Mouse (Mus musculus) hindbrain, embryonic 15.5 days (tissue): ENCODE data around the gene Blmh. TPM values are rescaled to one million over a fixed set of nuclear protein-coding genes. Genes with fewer than 3 reads are reported as not detected.

ENCODE experiments used
- ATAC-seq: fragments of 200-750 bp; cut with Nextera tagmentation; 2 replicates; pipeline ENCODE4 v1.8.0; 2017; ENCODE audit warnings: low read depth, moderate number of reproducible peaks, moderate TSS enrichment; ENCODE audit not compliant: low FRiP score
- H3K27ac ChIP-seq: fragments of 300-500 bp; sonication (generic); replicated peaks from 2 replicates; pipeline ENCODE4 v1.5.1; 2015; ENCODE audit warnings: mild to moderate bottlenecking, inconsistent platforms
- H3K27me3 ChIP-seq: fragments of 300-500 bp; sonication (generic); 2 replicates; pipeline ENCODE4 v1.6.1; 2015; ENCODE audit warnings: control low read depth, inconsistent platforms
- H3K36me3 ChIP-seq: fragments of 300-500 bp; sonication (generic); 2 replicates; pipeline ENCODE4 v1.6.1; 2015; ENCODE audit warnings: control low read depth, inconsistent platforms
- H3K4me1 ChIP-seq: fragments of 300-500 bp; sonication (generic); replicated peaks from 2 replicates; pipeline ENCODE4 v1.6.1; 2015; ENCODE audit warnings: control low read depth, inconsistent platforms
- H3K4me2 ChIP-seq: fragments of 300-500 bp; sonication (generic); 2 replicates; pipeline ENCODE4 v1.6.1; 2015; ENCODE audit warnings: moderate library complexity, mild to moderate bottlenecking, inconsistent platforms
- H3K4me3 ChIP-seq: fragments of 300-500 bp; sonication (generic); 2 replicates; pipeline ENCODE4 v1.5.1; 2015; ENCODE audit warnings: mild to moderate bottlenecking, inconsistent platforms
- H3K9ac ChIP-seq: fragments of 300-500 bp; sonication (generic); 2 replicates; pipeline ENCODE4 v1.6.1; 2015; ENCODE audit warnings: inconsistent platforms
- H3K9me3 ChIP-seq: fragments of 300-500 bp; sonication (generic); 2 replicates; pipeline ENCODE4 v1.6.1; 2016; ENCODE audit warnings: control low read depth, inconsistent platforms
- WGBS: fragments of 180-500 bp; shearing (Covaris S2); methylation state at CpG from one replicate; pipeline ENCODE4 v1.1.7; 2015; 5-methylcytosine and 5-hydroxymethylcytosine counted together
- polyA plus RNA-seq: library from polyadenylated mRNA; unstranded; fragments of >200 nt; fragmentation: Nextera tagmentation; extraction: Ambion mirVana; gene quantifications from 2 replicates; pipeline ENCODE4 v1.2.1, GENCODE M21; 2015

Blmh gene
- 131 and 136 TPM in 2 replicates for polyA plus RNA-seq

DNA sequence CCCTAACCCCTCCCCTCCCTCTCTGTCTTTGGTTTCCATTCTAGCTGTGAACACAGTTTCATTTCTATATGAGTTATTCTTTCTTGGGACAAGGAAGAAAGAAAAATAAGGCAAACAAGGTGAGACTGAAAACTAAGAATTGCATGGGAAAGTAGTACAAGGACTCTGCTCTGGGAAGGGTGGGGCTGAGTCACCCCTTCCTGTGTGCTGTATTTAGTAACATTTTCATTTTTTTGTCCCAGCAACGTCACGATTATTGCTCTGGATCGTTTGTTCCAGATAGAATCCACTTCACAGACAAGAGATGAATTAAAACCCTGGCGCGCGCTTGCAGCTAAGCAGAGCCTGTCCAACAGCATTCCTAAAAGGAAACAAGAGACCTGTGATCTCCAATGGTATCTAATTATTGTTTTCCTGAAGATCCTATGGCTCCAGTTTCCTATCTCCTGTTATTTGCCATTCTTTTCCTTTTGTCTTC is at the start of gene Blmh:
Gene Blmh, plus strand, starts transcription at position 51 of the 478 bp plus-strand sequence.
- 91% methylated on average over 6 of the region's 6 CpGs for WGBS

GRCm38 (mm10) chr11:76879816-76880215 is 44.8 kb upstream of the Blmh start:
- ATAC-seq = no peak
- Histone ChIP-seq H3K4me1 (no peaks in the 10 kb centered on the region), H3K27ac (no peak overlapping the region), H3K27me3 (no peaks in the 10 kb centered on the region), H3K9ac (no peak overlapping the region), H3K4me3 (no peak overlapping the region), H3K4me2 (no peak overlapping the region), H3K36me3 (no peaks in the 10 kb centered on the region), H3K9me3 (no peaks in the 10 kb centered on the region)
- WGBS = 82% methylated on average over 5 of the region's 5 CpGs

More for the DNA sequence above, at the start of gene Blmh:
- Histone ChIP-seq H3K9ac (no peak within 1 kb of the TSS), H3K27ac (no peak within 1 kb of the TSS), H3K9me3 (no peaks in the 10 kb centered on the region), H3K4me3 (no peak within 1 kb of the TSS), H3K36me3 (no peaks in the 10 kb centered on the region), H3K4me2 (no peak within 1 kb of the TSS), H3K4me1 (no peaks in the 10 kb centered on the region), H3K27me3 (no peaks in the 10 kb centered on the region)
- no peak for ATAC-seq

DNA sequence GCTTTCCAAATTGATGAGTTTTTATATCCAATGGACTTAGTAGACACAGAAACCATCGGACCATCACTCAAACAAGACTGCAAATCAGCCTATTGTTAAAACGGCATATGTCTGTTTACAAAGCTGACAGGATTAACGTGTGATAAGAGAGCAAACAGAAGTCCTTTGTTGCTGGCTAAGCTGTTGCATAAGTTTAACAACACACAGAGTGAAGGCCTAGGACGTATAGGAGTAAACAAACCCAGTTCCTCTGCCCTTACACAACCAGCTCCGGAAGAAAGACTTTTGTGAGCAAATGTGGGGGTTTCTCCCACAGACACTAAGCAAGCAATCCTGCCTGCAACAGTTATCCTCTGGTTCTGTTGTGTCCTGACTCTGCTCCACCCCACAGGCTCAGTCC is 40.2 kb upstream of the Blmh start:
- Histone ChIP-seq H3K4me2 (no peak overlapping the region), H3K4me3 (no peak overlapping the region), H3K27ac (no peak overlapping the region), H3K27me3 (no peaks in the 10 kb centered on the region), H3K4me1 (no peaks in the 10 kb centered on the region), H3K36me3 (no peaks in the 10 kb centered on the region), H3K9ac (no peak overlapping the region), H3K9me3 (no peaks in the 10 kb centered on the region)
- WGBS = 50% methylated on average over 5 of the region's 5 CpGs
- ATAC-seq = no peak

- Histone ChIP-seq H3K4me1 (no peaks in the 10 kb centered on the region), H3K4me2 (no peak overlapping the region), H3K4me3 (no peak overlapping the region), H3K9me3 (no peaks in the 10 kb centered on the region), H3K36me3 (no peaks in the 10 kb centered on the region), H3K27ac (no peak overlapping the region), H3K9ac (no peak overlapping the region), H3K27me3 (no peaks in the 10 kb centered on the region)
- 77% methylated on average over 10 of the region's 10 CpGs for WGBS
- ATAC-seq = no peak
These were observed 35.1 kb upstream of the Blmh start for GRCm38 (mm10) chr11:76889339-76890164.

GRCm38 (mm10) chr11:76891171-76891570 is 33.4 kb upstream of the Blmh start:
- Histone ChIP-seq H3K36me3 (no peaks in the 10 kb centered on the region), H3K27ac (no peak overlapping the region), H3K27me3 (no peaks in the 10 kb centered on the region), H3K9me3 (no peaks in the 10 kb centered on the region), H3K4me2 (no peak overlapping the region), H3K4me1 (no peaks in the 10 kb centered on the region), H3K4me3 (no peak overlapping the region), H3K9ac (no peak overlapping the region)
- 91% methylated on average over 7 of the region's 7 CpGs for WGBS
- no peak for ATAC-seq

- Histone ChIP-seq H3K4me3 (no peak overlapping the region), H3K4me2 (no peak overlapping the region), H3K27ac (no peak overlapping the region), H3K4me1 (no peaks in the 10 kb centered on the region), H3K36me3 (no peaks in the 10 kb centered on the region), H3K27me3 (no peaks in the 10 kb centered on the region), H3K9me3 (no peaks in the 10 kb centered on the region), H3K9ac (no peak overlapping the region)
- ATAC-seq = no peak
- 79% methylated on average over 4 of the region's 4 CpGs for WGBS
These were observed 32.8 kb upstream of the Blmh start for GRCm38 (mm10) chr11:76891738-76892349.

GRCm38 (mm10) chr11:76892972-76893371 is 31.6 kb upstream of the Blmh start:
- no peak overlapping the region for H3K27ac ChIP-seq
- H3K4me1 ChIP-seq = no peaks in the 10 kb centered on the region
- no peaks in the 10 kb centered on the region for H3K36me3 ChIP-seq
- H3K9ac ChIP-seq = no peak overlapping the region
- 84% methylated on average over 3 of the region's 3 CpGs for WGBS
- H3K27me3 ChIP-seq = no peaks in the 10 kb centered on the region
- no peaks in the 10 kb centered on the region for H3K9me3 ChIP-seq
- no peak overlapping the region for H3K4me3 ChIP-seq
- no peak overlapping the region for H3K4me2 ChIP-seq
- ATAC-seq = no peak

- Histone ChIP-seq H3K27ac (no peak overlapping the region), H3K36me3 (no peaks in the 10 kb centered on the region), H3K27me3 (no peaks in the 10 kb centered on the region), H3K9me3 (no peaks in the 10 kb centered on the region), H3K9ac (no peak overlapping the region), H3K4me3 (no peak overlapping the region), H3K4me1 (no peaks in the 10 kb centered on the region), H3K4me2 (no peak overlapping the region)
- WGBS = 26% methylated on average over 4 of the region's 4 CpGs
- no peak for ATAC-seq
These were observed 31.0 kb upstream of the Blmh start for GRCm38 (mm10) chr11:76893570-76893969.

DNA sequence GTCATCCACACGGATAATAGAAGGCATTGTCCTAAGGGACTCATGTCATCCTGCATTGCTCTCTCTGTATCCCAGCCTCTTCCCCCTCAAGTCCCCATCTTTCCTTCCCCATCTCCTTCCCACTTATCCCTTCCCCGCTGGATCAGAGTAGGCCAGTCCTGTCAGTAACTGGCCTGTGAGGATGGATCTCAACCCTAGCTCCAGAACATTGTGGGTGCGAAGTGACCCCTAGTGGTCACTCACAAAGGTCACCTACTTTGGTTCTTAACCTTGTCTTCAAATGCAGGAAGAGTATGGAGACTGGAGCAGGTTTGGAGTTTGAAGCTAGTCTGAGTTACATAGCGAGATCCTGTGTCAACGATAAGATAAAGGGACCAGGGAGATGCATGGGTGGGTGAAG is 30.4 kb upstream of the Blmh start:
- Histone ChIP-seq H3K9ac (no peak overlapping the region), H3K4me1 (no peaks in the 10 kb centered on the region), H3K4me3 (no peak overlapping the region), H3K9me3 (no peaks in the 10 kb centered on the region), H3K27ac (no peak overlapping the region), H3K36me3 (no peaks in the 10 kb centered on the region), H3K27me3 (no peaks in the 10 kb centered on the region), H3K4me2 (no peak overlapping the region)
- 37% methylated on average over 5 of the region's 5 CpGs for WGBS
- ATAC-seq = no peak

- no peak for ATAC-seq
- Histone ChIP-seq H3K9me3 (no peaks in the 10 kb centered on the region), H3K27me3 (no peaks in the 10 kb centered on the region), H3K4me2 (no peak overlapping the region), H3K4me3 (no peak overlapping the region), H3K27ac (no peak overlapping the region), H3K36me3 (no peaks in the 10 kb centered on the region), H3K4me1 (no peaks in the 10 kb centered on the region), H3K9ac (no peak overlapping the region)
- WGBS = 80% methylated on average over 6 of the region's 6 CpGs
These were observed 28.2 kb upstream of the Blmh start for GRCm38 (mm10) chr11:76896360-76896759.

DNA sequence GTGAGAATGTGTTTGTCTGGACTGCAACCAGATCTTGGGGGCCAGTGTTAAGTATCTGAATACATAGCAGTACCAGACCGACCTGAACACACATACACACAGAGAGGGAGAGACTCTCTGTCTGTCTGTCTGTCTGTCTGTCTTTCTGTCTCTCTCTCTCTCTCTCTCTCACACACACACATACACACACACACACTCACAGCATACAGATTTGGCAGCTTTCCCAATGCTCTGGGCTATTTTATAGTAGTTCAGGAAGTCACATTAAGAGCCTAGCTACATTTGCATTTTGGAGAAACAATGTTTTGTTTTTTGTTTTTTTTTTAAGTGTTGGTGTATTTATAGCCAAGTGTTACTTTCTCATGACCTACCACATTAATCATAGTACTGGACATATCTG is 27.5 kb upstream of the Blmh start:
- ATAC-seq = no peak
- H3K27ac ChIP-seq = no peak overlapping the region

DNA sequence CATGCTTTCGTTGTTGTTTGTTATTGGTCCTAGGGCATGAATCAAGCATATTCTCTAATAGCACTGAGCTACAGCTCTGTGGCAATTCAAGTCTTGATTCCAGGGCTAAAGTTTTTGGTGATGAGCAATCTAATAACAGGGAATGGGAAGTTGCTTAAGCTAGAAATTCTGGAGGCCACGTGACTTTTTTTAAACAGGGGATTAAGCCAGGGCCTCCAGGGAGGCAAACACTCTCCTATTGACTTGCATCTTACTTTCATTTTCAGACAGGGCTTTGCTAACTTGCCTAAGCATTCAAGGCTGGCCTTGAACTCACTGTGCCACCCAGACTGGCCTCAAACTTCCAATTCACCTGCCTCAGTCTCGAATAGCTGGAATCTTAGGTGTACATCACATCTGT is 26.7 kb upstream of the Blmh start:
- no peak overlapping the region for H3K9ac ChIP-seq
- H3K4me3 ChIP-seq = no peak overlapping the region
- H3K36me3 ChIP-seq = no peaks in the 10 kb centered on the region
- H3K27me3 ChIP-seq = no peaks in the 10 kb centered on the region
- no peak for ATAC-seq
- H3K4me1 ChIP-seq = no peaks in the 10 kb centered on the region
- WGBS = 48% methylated on average over 3 of the region's 3 CpGs
- no peak overlapping the region for H3K4me2 ChIP-seq
- no peak overlapping the region for H3K27ac ChIP-seq
- no peaks in the 10 kb centered on the region for H3K9me3 ChIP-seq

More for the DNA sequence above, 27.5 kb upstream of the Blmh start:
- Histone ChIP-seq H3K4me2 (no peak overlapping the region), H3K27me3 (no peaks in the 10 kb centered on the region), H3K9ac (no peak overlapping the region), H3K4me3 (no peak overlapping the region), H3K9me3 (no peaks in the 10 kb centered on the region), H3K4me1 (no peaks in the 10 kb centered on the region), H3K36me3 (no peaks in the 10 kb centered on the region)
- WGBS = 60% methylated on average over 1 of the region's 1 CpGs
